Mouse (Mus musculus) lung, embryonic 14.5 days (tissue): Measurements from ENCODE around the gene Pdzrn3. TPM values are rescaled to one million over a fixed set of nuclear protein-coding genes. Genes with fewer than 3 reads are reported as not detected.

Experiments used
- ATAC-seq: fragments of 200-750 bp; cut with Nextera tagmentation; 2 replicates; pipeline ENCODE4 v1.8.0; 2017; ENCODE audit warnings: mild to moderate bottlenecking, moderate TSS enrichment, moderate library complexity; ENCODE audit not compliant: insufficient read depth
- DNase-seq: peaks from one replicate; pipeline ENCODE4 v3.0.0-alpha.2; 2015
- H3K27ac ChIP-seq: fragments of 300-500 bp; sonication (generic); 2 replicates; pipeline ENCODE4 v1.5.1; 2014; ENCODE audit warnings: low read depth, mild to moderate bottlenecking, moderate library complexity
- H3K27me3 ChIP-seq: fragments of 300-500 bp; sonication (generic); 2 replicates; pipeline ENCODE4 v1.6.1; 2014; ENCODE audit warnings: low read length, control low read depth; ENCODE audit not compliant: insufficient read depth
- H3K36me3 ChIP-seq: fragments of 300-500 bp; sonication (generic); 2 replicates; pipeline ENCODE4 v1.6.1; 2014; ENCODE audit warnings: control low read depth; ENCODE audit not compliant: insufficient read depth
- H3K4me1 ChIP-seq: fragments of 300-500 bp; sonication (generic); 2 replicates; pipeline ENCODE4 v1.6.1; 2014; ENCODE audit warnings: antibody characterized with exemption, control low read depth; ENCODE audit not compliant: insufficient read depth
- H3K4me2 ChIP-seq: fragments of 300-500 bp; sonication (generic); 2 replicates; pipeline ENCODE4 v1.6.1; 2014; ENCODE audit warnings: mild to moderate bottlenecking
- H3K4me3 ChIP-seq: fragments of 300-500 bp; sonication (generic); 2 replicates; pipeline ENCODE4 v1.5.1; 2014; ENCODE audit warnings: low read depth, low read length
- H3K9ac ChIP-seq: fragments of 300-500 bp; sonication (generic); 2 replicates; pipeline ENCODE4 v1.6.1; 2014
- H3K9me3 ChIP-seq: fragments of 300-500 bp; sonication (generic); 2 replicates; pipeline ENCODE4 v1.6.1; 2016; ENCODE audit warnings: low read depth, low read length, control low read depth
- CTCF ChIP-seq: IDR thresholded peaks from 2 replicates; pipeline ENCODE4 v1.5.1; 2016; ENCODE audit warnings: antibody characterized with exemption, low read depth
- WGBS: fragments of 180-500 bp; shearing (Covaris S2); extraction: QIAGEN DNeasy Blood & Tissue Kit; methylation state at CpG from one replicate; pipeline ENCODE4 v1.1.7; 2014; 5-methylcytosine and 5-hydroxymethylcytosine counted together
- polyA plus RNA-seq: library from polyadenylated mRNA; unstranded; fragments of >200 nt; fragmentation: Nextera tagmentation; extraction: Ambion mirVana; gene quantifications from 2 replicates; pipeline ENCODE4 v1.2.1, GENCODE M21; 2014

Gene Pdzrn3
- polyA plus RNA-seq, 1 experiment from 2014 or later, result 14.2 TPM

DNA sequence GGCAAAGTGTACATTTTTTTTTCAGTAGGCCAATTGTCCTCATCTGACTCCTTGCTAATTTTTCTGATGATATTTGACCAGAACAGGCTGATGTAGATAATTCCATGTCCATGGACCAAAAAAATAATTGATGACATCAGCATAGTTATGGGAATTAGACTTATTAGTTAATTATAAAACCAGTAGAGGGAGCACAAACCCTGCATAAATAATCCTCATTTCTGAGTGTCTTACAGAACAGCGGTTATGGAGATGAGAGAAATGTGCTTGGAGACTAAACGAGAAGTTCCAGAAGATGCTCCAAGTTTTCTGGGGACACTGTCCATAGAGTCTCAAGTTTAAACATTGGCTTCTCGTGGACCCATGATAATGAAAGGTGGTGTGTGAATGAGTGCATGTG, 157.4 kb downstream of the Pdzrn3 start:
- Histone ChIP-seq H3K27ac (no peak overlapping the region), H3K36me3 (no peaks in the 10 kb centered on the region)

DNA sequence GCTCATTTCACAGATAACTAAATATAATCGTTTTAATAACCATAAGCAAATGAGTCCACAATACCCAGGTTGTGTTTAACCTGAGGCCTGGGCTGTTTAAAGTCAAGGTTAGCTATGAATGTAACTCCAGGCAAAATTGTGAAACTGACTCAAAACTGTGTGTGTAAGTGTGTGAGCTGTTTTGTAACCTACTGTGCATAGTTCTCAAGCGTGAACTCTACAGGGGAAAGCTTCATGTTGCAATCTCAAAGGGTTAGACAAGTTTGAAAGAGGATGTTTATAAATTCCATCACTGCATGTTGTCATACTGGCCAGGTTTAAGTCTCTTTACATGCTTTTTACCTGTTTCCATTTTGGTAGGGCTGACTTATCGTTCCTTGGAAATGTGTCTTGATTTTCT, 158.7 kb downstream of the Pdzrn3 start:
- Histone ChIP-seq H3K27ac (no peak overlapping the region), H3K9me3 (no peaks in the 10 kb centered on the region), H3K4me1 (peaks cover 20% of the 10 kb centered on the region), H3K36me3 (no peaks in the 10 kb centered on the region), H3K9ac (no peak overlapping the region), H3K4me3 (no peak overlapping the region), H3K27me3 (no peaks in the 10 kb centered on the region), H3K4me2 (no peak overlapping the region)
- DNase-seq (no peak), ATAC-seq (no peak)
- TF ChIP-seq CTCF, result no peak
- WGBS, result 76% methylated on average over 3 of the region's 3 CpGs

More for the DNA sequence above, 157.4 kb downstream of the Pdzrn3 start:
- Histone ChIP-seq H3K4me3 (no peak overlapping the region), H3K4me1 (peaks cover 20% of the 10 kb centered on the region), H3K4me2 (no peak overlapping the region), H3K9me3 (no peaks in the 10 kb centered on the region), H3K9ac (no peak overlapping the region), H3K27me3 (no peaks in the 10 kb centered on the region)
- DNase-seq, result peak; percentile 66
- peak; percentile 46 for TF ChIP-seq CTCF
- ATAC-seq, result no peak
- WGBS, result 57% methylated on average over 3 of the region's 3 CpGs

DNA sequence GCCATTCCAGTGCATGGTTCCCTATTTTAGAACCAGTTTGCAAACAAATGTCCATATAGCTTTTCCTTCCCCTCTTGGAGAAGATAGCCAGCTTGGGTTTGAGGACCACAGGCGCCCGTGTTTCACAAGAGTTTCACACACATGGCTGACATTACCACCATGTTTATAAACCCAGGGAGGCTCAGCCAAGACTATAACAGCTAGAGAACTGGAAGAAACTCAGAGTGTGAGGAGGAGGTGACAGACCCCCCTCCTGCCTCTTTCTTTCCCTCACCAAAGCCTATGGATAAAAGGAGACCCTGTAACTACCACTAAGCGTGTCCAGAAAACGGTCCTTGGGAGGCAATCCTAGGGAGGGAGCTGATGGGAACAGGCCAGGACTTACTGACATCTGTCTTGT, 159.5 kb downstream of the Pdzrn3 start:
- no peak for TF ChIP-seq CTCF
- Histone ChIP-seq H3K9me3 (no peaks in the 10 kb centered on the region), H3K4me3 (no peak overlapping the region), H3K4me2 (no peak overlapping the region), H3K27me3 (no peaks in the 10 kb centered on the region), H3K9ac (no peak overlapping the region), H3K36me3 (no peaks in the 10 kb centered on the region), H3K27ac (peak overlapping the region; percentile 47; the same call in 1 of the 2 replicates), H3K4me1 (peaks cover 20% of the 10 kb centered on the region)
- DNase-seq (peak; percentile 64), ATAC-seq (peak; percentile 19; the same call in 1 of the 2 replicates)
- WGBS, result 33% methylated on average over 4 of the region's 4 CpGs

DNA sequence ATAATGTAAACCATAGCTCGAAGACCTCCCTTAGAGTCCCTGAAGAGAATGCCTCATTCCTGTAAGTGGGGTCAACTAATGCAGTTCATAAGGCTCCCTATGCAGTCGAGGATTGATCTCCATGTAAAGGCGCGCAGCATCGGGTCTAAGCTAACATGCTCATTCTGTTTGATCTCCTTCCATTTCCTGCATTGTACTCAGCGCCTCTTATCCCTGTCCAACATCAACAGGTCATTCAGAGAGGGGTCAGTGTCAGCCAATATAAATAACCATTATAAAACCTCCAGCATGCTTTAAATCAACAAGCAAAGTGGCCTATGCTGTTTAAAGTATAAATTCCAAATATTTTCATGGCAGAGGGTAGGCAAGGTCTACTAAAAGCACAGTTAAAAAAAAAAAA, 159.9 kb downstream of the Pdzrn3 start:
- Histone ChIP-seq H3K4me1 (peaks cover 20% of the 10 kb centered on the region), H3K9me3 (no peaks in the 10 kb centered on the region), H3K4me3 (no peak overlapping the region), H3K36me3 (no peaks in the 10 kb centered on the region), H3K4me2 (no peak overlapping the region), H3K27ac (no peak overlapping the region), H3K27me3 (no peaks in the 10 kb centered on the region), H3K9ac (no peak overlapping the region)
- 15% methylated on average over 6 of the region's 6 CpGs for WGBS
- ATAC-seq (peak; percentile 65; the same call in 1 of the 2 replicates), DNase-seq (peak; percentile 55)
- TF ChIP-seq CTCF, result no peak

DNA sequence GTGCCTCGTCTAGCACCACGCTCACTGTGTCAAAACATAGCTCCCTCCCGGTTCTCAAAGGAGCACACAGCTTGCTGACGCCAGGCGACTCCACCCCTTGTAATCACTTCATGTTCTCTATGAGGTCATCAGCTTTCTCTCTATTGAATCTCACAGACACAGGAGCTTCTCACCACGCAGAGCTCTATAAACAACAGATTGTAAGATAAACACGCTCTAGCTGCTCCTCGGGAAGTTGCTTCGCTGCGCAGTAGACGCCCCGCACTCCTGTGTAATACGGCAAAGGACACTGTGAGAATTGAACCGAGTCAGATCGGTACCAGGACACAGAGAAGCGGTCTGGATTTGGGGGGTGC, 162.3 kb downstream of the Pdzrn3 start:
- Histone ChIP-seq H3K4me2 (peak overlapping the region; percentile 28), H3K9me3 (no peaks in the 10 kb centered on the region), H3K27ac (no peak overlapping the region), H3K9ac (no peak overlapping the region), H3K27me3 (no peaks in the 10 kb centered on the region), H3K4me3 (no peak overlapping the region), H3K36me3 (no peaks in the 10 kb centered on the region), H3K4me1 (peaks cover 20% of the 10 kb centered on the region)
- WGBS, result 24% methylated on average over 16 of the region's 16 CpGs
- DNase-seq, result peak; percentile 72
- TF ChIP-seq CTCF, result no peak
- ATAC-seq, result peak; percentile 55

DNA sequence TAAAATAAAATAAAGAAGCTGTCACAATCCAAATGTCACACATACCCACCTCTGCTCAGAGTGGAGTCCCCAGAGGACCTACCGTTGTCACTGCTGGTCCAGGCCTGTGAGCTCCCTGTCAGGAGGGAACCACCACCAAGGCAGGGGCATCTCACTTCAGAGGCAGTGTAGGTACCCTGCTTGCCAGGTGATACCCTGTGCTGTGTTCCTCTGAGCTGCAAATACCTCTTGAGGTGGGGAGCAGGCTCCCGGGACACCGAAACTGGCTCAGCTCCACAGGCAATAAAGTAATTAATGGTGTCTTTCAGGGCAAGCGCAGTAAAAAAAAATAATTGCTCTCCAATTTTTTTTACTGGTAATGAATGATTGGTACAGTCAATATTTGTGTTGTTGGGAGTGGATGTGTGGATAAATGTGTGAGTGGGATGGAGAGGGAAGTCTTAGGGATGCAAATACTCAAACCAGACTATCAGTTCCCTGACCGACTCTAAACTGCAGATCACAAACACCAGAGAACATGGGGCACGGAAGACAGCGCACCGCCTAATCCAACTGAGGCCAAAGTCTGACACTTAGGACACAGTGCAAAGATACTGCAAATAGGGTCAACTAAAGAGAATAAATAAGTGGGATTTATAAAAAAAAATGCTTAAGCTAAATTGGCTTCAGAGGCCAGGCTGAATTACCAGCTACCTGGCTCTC, 162.8 kb downstream of the Pdzrn3 start:
- DNase-seq, result no peak
- H3K27me3 ChIP-seq, result no peaks in the 10 kb centered on the region
- no peak for TF ChIP-seq CTCF
- H3K36me3 ChIP-seq, result no peaks in the 10 kb centered on the region
- H3K27ac ChIP-seq, result no peak overlapping the region
- no peak overlapping the region for H3K9ac ChIP-seq
- H3K4me2 ChIP-seq, result peak overlapping the region; percentile 28
- H3K4me1 ChIP-seq, result peaks cover 20% of the 10 kb centered on the region
- WGBS, result 69% methylated on average over 8 of the region's 8 CpGs
- ATAC-seq, result peak; percentile 16; the same call in 1 of the 2 replicates
- H3K4me3 ChIP-seq, result no peak overlapping the region
- no peaks in the 10 kb centered on the region for H3K9me3 ChIP-seq

DNA sequence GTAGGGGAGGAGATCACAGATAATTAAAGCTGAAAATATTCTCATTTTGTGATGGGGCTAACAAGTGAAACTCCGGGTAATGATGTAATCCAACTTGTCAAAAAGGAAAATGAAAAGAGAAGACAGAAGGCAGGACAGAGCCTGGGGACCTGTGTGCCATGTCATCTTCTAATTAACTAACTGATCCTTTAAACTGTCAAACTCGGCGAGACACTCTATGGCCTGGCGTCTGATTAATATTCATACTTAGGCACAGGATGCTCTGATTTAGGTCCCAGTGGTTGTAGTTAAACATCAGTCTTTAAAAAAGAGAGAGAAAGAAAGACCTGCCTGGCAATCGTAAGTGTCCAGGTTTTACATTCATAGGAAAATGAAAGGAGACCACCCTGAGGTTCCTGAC, 164.6 kb downstream of the Pdzrn3 start:
- H3K4me3 ChIP-seq, result no peak overlapping the region
- TF ChIP-seq CTCF, result no peak
- no peaks in the 10 kb centered on the region for H3K27me3 ChIP-seq
- ATAC-seq (no peak), DNase-seq (no peak)
- peaks cover 9% of the 10 kb centered on the region for H3K4me1 ChIP-seq
- no peak overlapping the region for H3K27ac ChIP-seq
- 85% methylated on average over 5 of the region's 5 CpGs for WGBS
- no peaks in the 10 kb centered on the region for H3K9me3 ChIP-seq
- no peak overlapping the region for H3K4me2 ChIP-seq
- no peak overlapping the region for H3K9ac ChIP-seq
- no peaks in the 10 kb centered on the region for H3K36me3 ChIP-seq
